Mouse (Mus musculus) testis, adult 2 months (tissue): ENCODE results near the gene 2200002J24Rik. TPM values are rescaled to one million over a fixed set of nuclear protein-coding genes. Genes with fewer than 3 reads are reported as not detected.

ENCODE experiments used
- H3K27ac ChIP-seq: fragments of 200-500 bp; 2 replicates; pipeline ENCODE4 v1.5.1; 2012; ENCODE audit warnings: low read depth, low read length; ENCODE audit not compliant: control insufficient read depth, insufficient read depth
- H3K27me3 ChIP-seq: fragments of 200-500 bp; 2 replicates; pipeline ENCODE4 v1.6.1; 2012; ENCODE audit warnings: mild to moderate bottlenecking, low read length, moderate library complexity; ENCODE audit not compliant: control insufficient read depth, insufficient read depth
- H3K36me3 ChIP-seq: fragments of 200-500 bp; 2 replicates; pipeline ENCODE4 v1.6.1; 2012; ENCODE audit warnings: mild to moderate bottlenecking, low read length; ENCODE audit not compliant: control insufficient read depth, insufficient read depth
- H3K4me1 ChIP-seq: fragments of 200-500 bp; 2 replicates; pipeline ENCODE4 v1.6.1; 2012; ENCODE audit warnings: low read length; ENCODE audit not compliant: control insufficient read depth, insufficient read depth
- H3K4me3 ChIP-seq: fragments of 200-500 bp; 2 replicates; pipeline ENCODE4 v1.5.1; 2012; ENCODE audit warnings: low read depth, mild to moderate bottlenecking, low read length, moderate library complexity, mixed read lengths; ENCODE audit not compliant: control insufficient read depth
- CTCF ChIP-seq: fragments of 200-500 bp; IDR thresholded peaks from 2 replicates; pipeline ENCODE4 v1.5.1; 2012; ENCODE audit warnings: low read depth, mild to moderate bottlenecking, inconsistent platforms, low read length, moderate library complexity; ENCODE audit not compliant: control insufficient read depth, insufficient read depth, insufficient replicate concordance
- POLR2A ChIP-seq: fragments of 200-500 bp; IDR thresholded peaks from 2 replicates; pipeline ENCODE4 v1.6.1; 2012; ENCODE audit warnings: low read depth, mild to moderate bottlenecking, inconsistent platforms, low read length, moderate library complexity; ENCODE audit not compliant: control insufficient read depth
- polyA plus RNA-seq: library from polyadenylated mRNA; depleted of rRNA; stranded (reverse); fragments of >200 nt; gene quantifications from 2 replicates; pipeline ENCODE4 v1.2.3, GENCODE M21; 2012; rRNA removed

The 2200002J24Rik gene
- 88.8 and 103 TPM in 2 replicates for polyA plus RNA-seq

DNA sequence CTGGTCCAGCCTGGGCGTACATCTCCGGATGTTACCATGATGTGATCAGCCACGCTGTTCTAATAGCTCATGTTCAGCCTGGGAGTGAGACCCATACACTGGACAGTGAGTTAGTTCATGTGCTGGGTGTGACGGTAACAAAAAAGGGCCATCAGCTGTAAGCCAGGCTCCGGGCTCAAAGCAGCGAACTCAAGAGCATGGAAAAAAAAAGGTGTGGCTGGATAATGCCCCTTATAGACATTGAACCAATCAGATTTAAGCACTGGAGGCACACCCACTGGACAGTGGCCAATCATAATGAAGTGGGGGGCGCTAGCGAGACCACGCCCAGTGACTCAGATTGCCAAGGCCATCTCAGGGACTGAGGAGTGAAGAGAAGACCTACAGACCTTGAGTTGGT is at the start of gene 2200002J24Rik:
Gene 2200002J24Rik (plus strand): TSS at position 338 of the 400 bp plus-strand sequence.
- peaks cover 5% of the 10 kb centered on the region for H3K4me1 ChIP-seq
- peak within 1 kb of the TSS; percentile 84 for H3K4me3 ChIP-seq
- TF ChIP-seq CTCF (no peak; the same call in 1 of the 2 replicates), POLR2A (no peak)
- H3K27me3 ChIP-seq = no peaks in the 10 kb centered on the region
- no peaks in the 10 kb centered on the region for H3K36me3 ChIP-seq
- H3K27ac ChIP-seq = peak within 1 kb of the TSS; percentile 83

DNA sequence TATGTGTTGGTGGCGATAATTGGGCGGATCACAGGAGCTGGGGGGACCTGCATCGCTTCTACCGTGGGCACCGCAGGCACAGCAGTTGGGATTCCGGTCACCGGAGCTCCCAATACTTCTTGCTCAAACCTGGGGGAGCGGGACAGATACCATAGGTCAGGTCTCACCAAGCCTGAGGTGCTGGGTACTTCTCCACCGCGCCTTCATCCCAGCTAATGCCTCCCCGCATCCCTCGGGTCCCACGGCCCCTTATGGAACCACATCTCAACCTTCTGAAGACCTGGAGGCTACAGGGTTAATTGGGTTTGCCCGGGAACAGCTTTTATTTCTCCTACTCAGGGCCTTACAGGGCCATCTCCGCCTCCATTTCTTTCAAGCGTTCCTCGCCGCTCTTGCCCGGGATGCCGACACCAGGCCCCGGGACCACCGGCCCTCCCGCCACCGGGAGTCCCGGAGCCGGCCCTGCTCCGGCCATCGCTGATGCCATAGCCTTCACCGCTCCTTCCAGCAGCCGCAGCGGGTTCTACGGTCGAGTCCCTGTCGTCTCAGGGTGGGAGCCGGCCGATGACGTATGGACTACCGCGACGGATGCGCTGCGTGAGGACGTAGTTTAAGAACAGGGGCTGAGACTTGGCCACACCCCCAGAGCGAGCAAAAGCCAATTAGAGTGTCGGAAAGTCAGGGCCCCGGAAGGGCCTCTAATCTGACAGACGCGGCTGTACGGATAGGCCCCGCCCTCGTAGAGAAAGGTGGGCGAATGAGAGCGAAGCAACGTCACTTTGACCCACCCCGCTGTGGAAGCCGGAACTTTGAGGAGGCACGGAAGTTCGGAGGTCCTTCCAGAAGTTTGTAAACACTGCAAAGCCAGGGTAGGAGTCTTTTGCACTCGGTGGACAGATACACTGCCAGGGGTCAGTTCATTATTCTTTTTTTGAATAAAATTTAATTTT is 48.9 kb upstream of the 2200002J24Rik start, which contains the start of gene Rbm42:
Gene Rbm42 (minus strand): TSS at position 727 of the 950 bp plus-strand sequence.
- Histone ChIP-seq H3K4me1 (peaks cover 5% of the 10 kb centered on the region), H3K4me3 (peak within 1 kb of the TSS; percentile 96), H3K27ac (peak within 1 kb of the TSS; percentile 81), H3K36me3 (no peaks in the 10 kb centered on the region), H3K27me3 (no peaks in the 10 kb centered on the region)
- no peak for TF ChIP-seq CTCF
- peak; percentile 77 for TF ChIP-seq POLR2A

DNA sequence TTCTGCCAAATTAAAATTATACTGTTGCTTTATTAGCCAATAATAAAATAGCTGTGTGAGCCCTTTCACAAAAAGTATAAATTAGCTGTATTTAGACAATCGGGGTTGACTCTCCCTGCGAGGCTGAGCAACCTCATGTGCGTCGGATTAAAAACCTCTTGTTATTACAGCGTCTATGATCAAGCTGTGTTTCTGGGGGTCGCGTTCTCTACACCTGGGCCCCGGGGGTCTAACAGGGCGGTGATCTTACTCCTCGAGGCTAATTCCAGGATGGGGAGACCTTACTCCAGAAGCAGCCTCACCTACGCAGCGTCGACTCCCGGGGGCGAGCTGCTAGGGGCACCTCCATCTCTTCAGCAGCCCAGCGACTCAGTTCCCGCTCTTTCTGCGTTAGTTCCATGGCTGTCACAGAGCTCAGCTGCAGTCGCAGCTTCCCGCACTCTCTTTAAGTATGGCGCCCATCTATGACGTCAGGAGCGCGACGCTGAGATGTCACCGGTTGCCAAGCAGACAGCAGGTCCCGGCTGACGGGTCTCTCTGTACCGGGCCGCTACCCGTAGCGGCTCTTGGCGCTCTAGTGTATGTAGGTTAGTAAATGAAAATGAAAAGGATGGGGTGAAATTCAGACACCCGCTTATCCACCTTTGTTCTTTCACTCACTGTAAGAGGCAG is 34.1 kb upstream of the 2200002J24Rik start, which contains the start of gene Haus5:
Gene Haus5 (minus strand): TSS at position 466 of the 672 bp plus-strand sequence.
- peak within 1 kb of the TSS; percentile 95 for H3K27ac ChIP-seq
- peaks cover 2% of the 10 kb centered on the region; the same call in 1 of the 2 replicates for H3K4me1 ChIP-seq
- TF ChIP-seq POLR2A = peak; percentile 81; the same call in 1 of the 2 replicates
- no peak; the same call in 1 of the 2 replicates for TF ChIP-seq CTCF
- peak within 1 kb of the TSS; percentile 99 for H3K4me3 ChIP-seq
- H3K36me3 ChIP-seq = peaks cover 2% of the 10 kb centered on the region; the same call in 1 of the 2 replicates
- H3K27me3 ChIP-seq = no peaks in the 10 kb centered on the region

DNA sequence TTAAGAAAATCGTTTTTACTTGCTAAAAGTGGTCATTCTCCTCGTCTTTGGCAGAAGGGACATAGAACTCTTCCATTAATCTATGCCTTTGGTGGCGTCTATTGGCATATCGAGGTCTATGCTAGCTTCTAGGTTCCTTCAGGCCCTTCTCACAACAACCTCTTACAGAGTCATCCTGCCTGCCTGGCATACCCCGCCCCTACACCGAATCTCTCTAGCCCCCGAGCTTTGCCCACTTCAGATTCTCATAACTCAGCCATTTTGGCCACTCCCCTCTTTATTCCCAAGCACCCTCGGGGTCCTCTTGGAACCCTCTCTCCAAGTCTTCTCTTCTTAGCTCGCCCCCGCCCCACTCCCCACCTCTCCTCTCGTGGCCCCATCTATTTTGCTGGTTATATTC is 33.4 kb upstream of the 2200002J24Rik start:
- Histone ChIP-seq H3K27me3 (no peaks in the 10 kb centered on the region), H3K4me3 (peak overlapping the region; percentile 99), H3K27ac (peak overlapping the region; percentile 95), H3K36me3 (peaks cover 2% of the 10 kb centered on the region; the same call in 1 of the 2 replicates), H3K4me1 (peaks cover 2% of the 10 kb centered on the region; the same call in 1 of the 2 replicates)
- TF ChIP-seq POLR2A (no peak), CTCF (no peak)

DNA sequence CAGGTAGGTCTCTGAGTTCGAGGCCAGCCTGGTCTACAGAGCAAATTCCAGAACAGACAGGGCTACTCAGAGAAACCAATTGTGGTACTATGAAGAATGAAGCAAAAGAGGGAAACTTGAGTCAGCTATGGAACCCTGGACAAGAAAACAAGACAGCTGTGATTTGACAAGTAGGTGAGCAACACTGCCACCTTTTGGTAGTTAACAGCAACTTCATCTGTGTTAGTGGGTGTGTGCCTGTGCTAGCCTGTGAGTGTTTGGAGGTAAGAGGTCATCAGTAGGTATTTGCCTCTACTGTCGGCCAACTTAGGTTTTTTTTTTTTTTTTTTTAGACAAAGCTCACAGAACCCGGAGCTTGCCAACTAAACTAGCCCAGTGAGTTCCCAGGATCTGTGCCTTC is 29.5 kb upstream of the 2200002J24Rik start:
- TF ChIP-seq POLR2A (no peak), CTCF (no peak)
- no peak overlapping the region for H3K27ac ChIP-seq
- H3K4me1 ChIP-seq = peaks cover 4% of the 10 kb centered on the region
- H3K36me3 ChIP-seq = no peaks in the 10 kb centered on the region
- peak overlapping the region; percentile 50 for H3K4me3 ChIP-seq
- H3K27me3 ChIP-seq = no peaks in the 10 kb centered on the region

DNA sequence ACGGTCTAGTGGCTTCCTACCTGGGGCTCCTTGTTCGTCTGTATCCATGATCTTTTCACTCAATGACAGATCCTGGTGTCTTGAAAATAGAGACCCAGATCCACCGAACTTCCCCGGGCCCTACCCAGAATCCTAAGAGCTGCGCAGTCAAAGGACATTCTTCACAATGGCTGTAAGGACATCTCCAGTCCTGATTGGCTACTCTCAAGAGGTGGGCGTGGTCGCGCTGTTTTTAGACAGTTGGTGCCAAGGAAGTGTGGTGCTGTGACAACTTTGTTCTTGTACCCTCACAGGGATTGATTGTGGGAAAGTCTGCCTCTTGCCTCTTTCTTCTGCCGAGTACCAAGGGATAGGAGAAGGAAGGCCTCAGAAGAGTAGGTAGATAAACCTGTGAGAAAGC is 27.2 kb upstream of the 2200002J24Rik start, which contains the start of gene Pmis2:
Gene Pmis2 (minus strand): TSS at position 126 of the 400 bp plus-strand sequence.
- Histone ChIP-seq H3K4me3 (peak within 1 kb of the TSS; percentile 87), H3K27me3 (no peaks in the 10 kb centered on the region), H3K27ac (peak within 1 kb of the TSS; percentile 93), H3K36me3 (no peaks in the 10 kb centered on the region), H3K4me1 (peaks cover 2% of the 10 kb centered on the region; the same call in 1 of the 2 replicates)
- TF ChIP-seq CTCF (no peak), POLR2A (peak; percentile 60; the same call in 1 of the 2 replicates)
